Mouse (Mus musculus) layer of hippocampus, postnatal 10 days (tissue): ENCODE measurements around the gene Stard9. TPM values are rescaled to one million over a fixed set of nuclear protein-coding genes. Genes with fewer than 3 reads are reported as not detected.
"Not testable (repeated sequence)": the region's sequence is repeated elsewhere in the genome, so short reads cannot be mapped to it uniquely, and the experiment has no call there.

Experiments used
- DNase-seq, 2 experiments: peaks; one replicate each; pipeline ENCODE4 v3.0.0; 2021; ENCODE audit warnings: low spot score in 2 of 2
- total RNA-seq, 2 experiments: library from RNA; stranded (reverse); gene quantifications; 2 replicates each; pipeline ENCODE4 v1.2.3; 2021

Gene Stard9
- total RNA-seq, 2 experiments from 2014 or later, result 11.0 to 12.5 TPM

GRCm38 (mm10) chr2:120652925-120653284 lies 24.0 kb downstream of the Stard9 start:
- no peak for DNase-seq

- DNase-seq, result no peak
These were observed 25.8 kb downstream of the Stard9 start for GRCm38 (mm10) chr2:120654693-120655092.

GRCm38 (mm10) chr2:120655905-120656304 lies 27.0 kb downstream of the Stard9 start:
- DNase-seq, result no peak

GRCm38 (mm10) chr2:120656711-120657110 lies 27.8 kb downstream of the Stard9 start:
- no peak for DNase-seq

- DNase-seq, result no peak
These were observed 29.6 kb downstream of the Stard9 start for GRCm38 (mm10) chr2:120658486-120658885.

GRCm38 (mm10) chr2:120659318-120659717 lies 30.4 kb downstream of the Stard9 start:
- no peak for DNase-seq

GRCm38 (mm10) chr2:120660486-120661078 lies 31.7 kb downstream of the Stard9 start:
- no peak for DNase-seq

- no peak for DNase-seq
These were observed 33.8 kb downstream of the Stard9 start for GRCm38 (mm10) chr2:120662766-120663165.

GRCm38 (mm10) chr2:120663491-120664154 lies 34.7 kb downstream of the Stard9 start:
- DNase-seq, result peak in 1 of 2 experiments; percentile 13

GRCm38 (mm10) chr2:120667446-120667845 lies 38.5 kb downstream of the Stard9 start:
- no peak for DNase-seq

- DNase-seq, result no peak
These were observed 41.3 kb downstream of the Stard9 start for GRCm38 (mm10) chr2:120670253-120670652.

GRCm38 (mm10) chr2:120681151-120681550 lies 52.2 kb downstream of the Stard9 start:
- DNase-seq, result not testable (repeated sequence)

- DNase-seq, result no peak
These were observed 68.8 kb downstream of the Stard9 start for GRCm38 (mm10) chr2:120697767-120698166.

- DNase-seq, result no peak
These were observed 71.5 kb downstream of the Stard9 start for GRCm38 (mm10) chr2:120700379-120700885.

- no peak for DNase-seq
These were observed 73.8 kb downstream of the Stard9 start for GRCm38 (mm10) chr2:120702675-120703074.

GRCm38 (mm10) chr2:120707041-120707440 lies 78.1 kb downstream of the Stard9 start:
- no peak for DNase-seq

GRCm38 (mm10) chr2:120710154-120710553 lies 81.2 kb downstream of the Stard9 start:
- DNase-seq, result no peak

- no peak for DNase-seq
These were observed 82.0 kb downstream of the Stard9 start for GRCm38 (mm10) chr2:120710948-120711347.

- DNase-seq, result no peak
These were observed 84.5 kb downstream of the Stard9 start for GRCm38 (mm10) chr2:120713441-120713840.

GRCm38 (mm10) chr2:120718496-120718895 lies 89.6 kb downstream of the Stard9 start:
- no peak for DNase-seq

- no peak for DNase-seq
These were observed 91.9 kb downstream of the Stard9 start for GRCm38 (mm10) chr2:120720821-120721220.

- no peak for DNase-seq
These were observed 93.0 kb downstream of the Stard9 start for GRCm38 (mm10) chr2:120721911-120722310.

- DNase-seq, result no peak
These were observed 93.6 kb downstream of the Stard9 start for GRCm38 (mm10) chr2:120722491-120722890.
